Mouse (Mus musculus): ENCODE measurements around the gene Prss27. TPM values are rescaled to one million over a fixed set of nuclear protein-coding genes. Genes with fewer than 3 reads are reported as not detected.

Gene Prss27
- polyA plus RNA-seq, 1 experiment from 2014 or later: 0.17 TPM

- H3K27me3 ChIP-seq (replicated peaks; ENCODE audit: control insufficient read depth, insufficient read depth, low read length): no peaks in the 10 kb centered on the region
- 34% methylated on average over 5 of the region's 5 CpGs for WGBS
These were observed 8.1 kb downstream of the Prss27 start for GRCm38 (mm10) chr17:24046026-24046425.

DNA sequence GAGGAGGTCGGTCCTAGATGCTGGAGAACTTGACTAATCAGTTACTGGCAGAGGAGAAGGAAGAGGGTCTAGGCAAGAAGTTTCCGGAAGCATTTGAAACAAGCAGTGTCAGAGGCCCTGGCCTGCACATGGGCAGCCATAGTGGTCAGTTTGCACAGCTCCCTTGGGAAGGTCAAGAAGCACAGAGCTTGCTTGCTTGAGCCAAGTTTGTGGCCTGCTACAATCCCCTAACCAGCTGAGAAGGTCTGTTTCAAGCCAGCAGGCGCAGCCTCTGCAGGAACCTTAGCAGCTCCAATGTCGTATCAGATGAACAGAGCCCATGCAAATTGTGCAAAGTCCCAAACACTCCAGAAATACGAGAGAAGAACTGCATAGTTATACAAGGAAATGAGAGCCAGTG lies 10.1 kb downstream of the Prss27 start:
- peaks cover 10% of the 10 kb centered on the region; the same call in 1 of the 2 replicates for H3K36me3 ChIP-seq (ENCODE audit: control insufficient read depth, insufficient read depth, low read length)
- no peak overlapping the region for H3K9ac ChIP-seq (ENCODE audit: low read depth, low read length)

More at GRCm38 (mm10) chr17:24046026-24046425, 8.1 kb downstream of the Prss27 start:
- ATAC-seq: 0 out of 2 replicates have a peak, but pooled peaks have one; percentile 10
- Histone ChIP-seq H3K4me3 (ENCODE audit: low read length) (no peak overlapping the region), H3K4me2 (ENCODE audit: low read depth, low read length) (no peak overlapping the region), H3K4me1 (ENCODE audit: control insufficient read depth, insufficient read depth, low read length) (peaks cover 6% of the 10 kb centered on the region; the same call in 1 of the 2 replicates), H3K36me3 (ENCODE audit: control insufficient read depth, insufficient read depth, low read length) (0 out of 2 replicates have a peak, but pooled peaks cover 5% of the 10 kb centered on the region), H3K9me3 (ENCODE audit: control insufficient read depth, low read length) (no peaks in the 10 kb centered on the region), H3K27ac (ENCODE audit: low read length) (no peak overlapping the region), H3K9ac (ENCODE audit: low read depth, low read length) (no peak overlapping the region)

GRCm38 (mm10) chr17:24049008-24049407 lies 11.1 kb downstream of the Prss27 start:
- Histone ChIP-seq H3K9ac (ENCODE audit: low read depth, low read length) (no peak overlapping the region), H3K4me3 (ENCODE audit: low read length) (no peak overlapping the region), H3K27ac (ENCODE audit: low read length) (no peak overlapping the region), H3K9me3 (ENCODE audit: control insufficient read depth, low read length) (no peaks in the 10 kb centered on the region), H3K4me1 (ENCODE audit: control insufficient read depth, insufficient read depth, low read length) (peaks cover 6% of the 10 kb centered on the region; the same call in 1 of the 2 replicates), H3K27me3 (replicated peaks; ENCODE audit: control insufficient read depth, insufficient read depth, low read length) (no peaks in the 10 kb centered on the region), H3K36me3 (ENCODE audit: control insufficient read depth, insufficient read depth, low read length) (peaks cover 16% of the 10 kb centered on the region; the same call in 1 of the 2 replicates), H3K4me2 (ENCODE audit: low read depth, low read length) (no peak overlapping the region)
- ATAC-seq: no peak
- WGBS: 89% methylated on average over 8 of the region's 8 CpGs

More for the DNA sequence above, 10.1 kb downstream of the Prss27 start:
- ATAC-seq: no peak
- H3K27ac ChIP-seq (ENCODE audit: low read length): peak overlapping the region; percentile 16; the same call in 1 of the 2 replicates
- H3K9me3 ChIP-seq (ENCODE audit: control insufficient read depth, low read length): no peaks in the 10 kb centered on the region
- H3K27me3 ChIP-seq (replicated peaks; ENCODE audit: control insufficient read depth, insufficient read depth, low read length): no peaks in the 10 kb centered on the region
- WGBS: 74% methylated on average over 5 of the region's 5 CpGs
- H3K4me2 ChIP-seq (ENCODE audit: low read depth, low read length): no peak overlapping the region
- no peak overlapping the region for H3K4me3 ChIP-seq (ENCODE audit: low read length)
- H3K4me1 ChIP-seq (ENCODE audit: control insufficient read depth, insufficient read depth, low read length): peaks cover 6% of the 10 kb centered on the region; the same call in 1 of the 2 replicates

- ATAC-seq: peak; percentile 87
- Histone ChIP-seq H3K9me3 (ENCODE audit: control insufficient read depth, low read length) (no peaks in the 10 kb centered on the region), H3K27ac (ENCODE audit: low read length) (peak overlapping the region; percentile 72), H3K4me2 (ENCODE audit: low read depth, low read length) (no peak overlapping the region), H3K36me3 (ENCODE audit: control insufficient read depth, insufficient read depth, low read length) (peaks cover 42% of the 10 kb centered on the region), H3K4me3 (ENCODE audit: low read length) (no peak overlapping the region), H3K27me3 (replicated peaks; ENCODE audit: control insufficient read depth, insufficient read depth, low read length) (no peaks in the 10 kb centered on the region), H3K9ac (ENCODE audit: low read depth, low read length) (no peak overlapping the region), H3K4me1 (ENCODE audit: control insufficient read depth, insufficient read depth, low read length) (no peaks in the 10 kb centered on the region)
- 85% methylated on average over 14 of the region's 14 CpGs for WGBS
These were observed 19.0 kb downstream of the Prss27 start for GRCm38 (mm10) chr17:24056636-24057625.

- H3K27ac ChIP-seq (ENCODE audit: low read length): peak overlapping the region; percentile 67
- no peaks in the 10 kb centered on the region for H3K27me3 ChIP-seq (replicated peaks; ENCODE audit: control insufficient read depth, insufficient read depth, low read length)
- no peaks in the 10 kb centered on the region for H3K4me1 ChIP-seq (ENCODE audit: control insufficient read depth, insufficient read depth, low read length)
- H3K4me3 ChIP-seq (ENCODE audit: low read length): no peak overlapping the region
- H3K4me2 ChIP-seq (ENCODE audit: low read depth, low read length): no peak overlapping the region
- no peaks in the 10 kb centered on the region for H3K9me3 ChIP-seq (ENCODE audit: control insufficient read depth, low read length)
- no peak for ATAC-seq
- H3K9ac ChIP-seq (ENCODE audit: low read depth, low read length): no peak overlapping the region
- WGBS: 91% methylated on average over 5 of the region's 5 CpGs
- peaks cover 40% of the 10 kb centered on the region for H3K36me3 ChIP-seq (ENCODE audit: control insufficient read depth, insufficient read depth, low read length)
These were observed 19.8 kb downstream of the Prss27 start for GRCm38 (mm10) chr17:24057730-24058245.

DNA sequence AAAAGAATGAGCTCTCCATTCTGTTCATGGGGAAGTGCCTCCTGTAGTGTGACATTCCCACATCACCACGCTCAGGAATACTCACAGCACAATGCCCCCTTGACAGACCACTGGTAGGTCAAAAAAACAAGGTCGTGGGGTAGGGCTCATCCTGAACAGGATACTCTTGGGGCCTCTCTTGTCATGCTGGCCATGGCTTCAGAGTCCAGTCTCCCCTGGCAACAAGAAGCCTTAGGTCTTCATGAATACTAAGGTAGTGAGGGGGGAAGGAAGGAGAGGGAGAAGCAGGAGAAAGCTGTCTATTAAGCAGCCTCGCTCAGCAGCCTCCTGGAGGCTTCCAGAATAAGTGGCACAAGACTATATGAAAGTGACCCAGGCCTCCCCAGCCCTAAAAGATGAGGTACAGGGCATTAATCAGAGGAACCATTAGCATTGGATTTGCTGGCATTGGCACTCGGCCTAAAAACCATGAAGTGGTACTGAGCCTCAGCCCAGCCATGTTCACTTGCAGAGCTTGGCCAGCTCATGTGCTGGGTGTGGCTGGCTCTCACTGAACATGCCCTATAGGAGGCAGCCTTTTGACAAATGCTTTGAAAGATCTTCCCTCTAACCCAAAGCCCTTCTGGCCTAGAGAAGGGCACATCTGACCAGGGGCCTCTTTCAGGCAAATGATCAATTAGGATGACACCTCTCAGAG lies 24.7 kb downstream of the Prss27 start:
- Histone ChIP-seq H3K4me2 (ENCODE audit: low read depth, low read length) (no peak overlapping the region), H3K27ac (ENCODE audit: low read length) (no peak overlapping the region), H3K4me3 (ENCODE audit: low read length) (no peak overlapping the region), H3K4me1 (ENCODE audit: control insufficient read depth, insufficient read depth, low read length) (no peaks in the 10 kb centered on the region), H3K27me3 (replicated peaks; ENCODE audit: control insufficient read depth, insufficient read depth, low read length) (no peaks in the 10 kb centered on the region), H3K9me3 (ENCODE audit: control insufficient read depth, low read length) (no peaks in the 10 kb centered on the region), H3K9ac (ENCODE audit: low read depth, low read length) (no peak overlapping the region), H3K36me3 (ENCODE audit: control insufficient read depth, insufficient read depth, low read length) (peaks cover 10% of the 10 kb centered on the region)
- 81% methylated on average over 4 of the region's 4 CpGs for WGBS
- ATAC-seq: no peak

DNA sequence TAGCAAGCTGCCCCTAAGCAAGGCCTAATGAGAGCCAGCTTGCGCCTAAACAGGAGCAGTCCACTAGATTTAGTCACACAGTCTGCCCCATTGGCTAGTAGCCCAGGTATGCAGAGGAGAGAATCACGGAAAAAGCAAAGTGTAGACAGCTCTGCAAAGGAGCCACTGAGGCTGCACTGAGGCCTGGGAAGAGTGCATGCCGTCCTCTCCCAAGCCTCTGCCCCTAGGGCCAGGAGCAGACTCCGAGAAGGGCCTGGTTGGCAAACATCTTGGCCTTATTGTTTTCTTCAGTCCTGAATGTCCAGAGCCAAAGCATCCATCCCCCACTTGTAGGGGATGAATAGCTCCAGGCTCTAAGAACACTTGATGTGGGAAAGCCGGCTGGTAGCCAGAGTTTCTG lies 30.3 kb downstream of the Prss27 start:
- ATAC-seq: no peak
- Histone ChIP-seq H3K27ac (ENCODE audit: low read length) (no peak overlapping the region), H3K27me3 (replicated peaks; ENCODE audit: control insufficient read depth, insufficient read depth, low read length) (no peaks in the 10 kb centered on the region), H3K9ac (ENCODE audit: low read depth, low read length) (no peak overlapping the region), H3K4me1 (ENCODE audit: control insufficient read depth, insufficient read depth, low read length) (peaks cover 5% of the 10 kb centered on the region; the same call in 1 of the 2 replicates), H3K36me3 (ENCODE audit: control insufficient read depth, insufficient read depth, low read length) (no peaks in the 10 kb centered on the region), H3K4me3 (ENCODE audit: low read length) (no peak overlapping the region), H3K9me3 (ENCODE audit: control insufficient read depth, low read length) (no peaks in the 10 kb centered on the region), H3K4me2 (ENCODE audit: low read depth, low read length) (no peak overlapping the region)
- WGBS: 77% methylated on average over 5 of the region's 5 CpGs

DNA sequence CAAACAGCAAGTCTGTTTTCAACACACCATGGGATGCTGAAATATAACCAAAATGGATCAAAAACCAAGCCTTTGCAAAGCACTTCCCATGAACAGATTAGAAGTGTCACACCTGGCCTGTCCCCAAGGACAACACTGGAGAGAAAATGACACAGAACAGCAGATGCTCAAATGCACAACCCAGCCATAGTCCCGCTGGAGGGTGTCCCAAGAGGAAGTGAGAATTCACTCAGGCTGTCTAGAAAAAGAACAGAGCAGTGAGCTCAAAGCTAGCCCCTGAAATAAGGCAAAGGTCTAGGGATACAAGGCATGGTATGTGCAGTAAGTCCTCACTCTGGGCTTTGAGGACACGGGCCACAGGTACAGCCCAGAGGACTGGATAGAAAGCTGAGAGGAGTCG lies 31.6 kb downstream of the Prss27 start:
- Histone ChIP-seq H3K9me3 (ENCODE audit: control insufficient read depth, low read length) (no peaks in the 10 kb centered on the region), H3K9ac (ENCODE audit: low read depth, low read length) (no peak overlapping the region), H3K27ac (ENCODE audit: low read length) (no peak overlapping the region), H3K4me2 (ENCODE audit: low read depth, low read length) (no peak overlapping the region), H3K27me3 (replicated peaks; ENCODE audit: control insufficient read depth, insufficient read depth, low read length) (no peaks in the 10 kb centered on the region), H3K4me1 (ENCODE audit: control insufficient read depth, insufficient read depth, low read length) (peaks cover 5% of the 10 kb centered on the region; the same call in 1 of the 2 replicates), H3K4me3 (ENCODE audit: low read length) (no peak overlapping the region), H3K36me3 (ENCODE audit: control insufficient read depth, insufficient read depth, low read length) (no peaks in the 10 kb centered on the region)
- no peak for ATAC-seq
- 84% methylated on average over 3 of the region's 3 CpGs for WGBS

All from intestine, embryonic 16.5 days (tissue).